Comparison of ENCODE assay signal across 11 mouse cellular contexts in genomic region chr1:180940776-180941460, GRCm38 (mm10). TPM values are rescaled to one million over a fixed set of nuclear protein-coding genes. Genes with fewer than 3 reads are reported as not detected.
DNase-seq lines count a peak whose midpoint lies in the region; ATAC-seq and TF ChIP-seq lines count a peak whose summit lies in the region.
"Had no signal": no experiment of that assay in that cellular context is flagged by ENCODE, and none has a peak within 500 bp of the region (broad histone marks: within the 10 kb centered on the region; RNA-seq: fewer than 3 reads in every experiment).

No protein-coding gene starts in this region.

- H3ac ChIP-seq in myocyte (ENCODE audit: control insufficient read depth, insufficient read length): peak overlapping the region; percentile 46

- peaks cover 8% of the 10 kb centered on the region for H3K79me2 ChIP-seq in myocyte (ENCODE audit: control insufficient read depth, insufficient read depth)

- H3K4me3 ChIP-seq in kidney, embryonic 16.5 days (ENCODE audit: low read length): peak overlapping the region; percentile 92
- 0 out of 2 replicates have a peak overlapping the region, but pooled peaks have one; percentile 92 for H3K4me3 ChIP-seq in brown adipose tissue, adult 24 weeks (ENCODE audit: insufficient read depth, low read depth, low read length)
- H3K4me3 ChIP-seq in myocyte: peak overlapping the region; percentile 70

- peak overlapping the region; percentile 88 for H3K9ac ChIP-seq in kidney, embryonic 16.5 days (replicated peaks; ENCODE audit: low read length)

- no peak for ATAC-seq in kidney, embryonic 16.5 days (ENCODE audit: low FRiP score, low TSS enrichment)

- no peak overlapping the region for H3K27ac ChIP-seq in kidney, embryonic 16.5 days (ENCODE audit: low read length)
- H3K27ac ChIP-seq in brown adipose tissue, adult 24 weeks (replicated peaks; ENCODE audit: low read depth, low read length): no peak overlapping the region

- peaks cover 29% of the 10 kb centered on the region for H3K4me1 ChIP-seq in kidney, embryonic 16.5 days (ENCODE audit: insufficient read depth, low read length)
- peaks cover 13% of the 10 kb centered on the region for H3K4me1 ChIP-seq in brown adipose tissue, adult 24 weeks (ENCODE audit: control insufficient read depth, insufficient read depth, insufficient read length, low read length)

- no peaks in the 10 kb centered on the region for H3K36me3 ChIP-seq in kidney, embryonic 16.5 days (ENCODE audit: insufficient read depth, low read length)
- H3K36me3 ChIP-seq in myocyte (ENCODE audit: control insufficient read depth, insufficient read depth): no peaks in the 10 kb centered on the region

- no peak for TF ChIP-seq POLR2A in myocyte (IDR thresholded peaks at IDR 0.05; ENCODE audit: insufficient read length, low read depth)

- H3K9me3 ChIP-seq in kidney, embryonic 16.5 days (ENCODE audit: low read length): no peaks in the 10 kb centered on the region

- no peak for DNase-seq in kidney, postnatal 14 days
- peak; percentile 64 for DNase-seq in induced T-regulatory cell, adult 2 months (ENCODE audit: low read depth)
- no peak for DNase-seq in adrenal gland, adult 18-20 months (ENCODE audit: low spot score in 2 of 2)
- no peak for DNase-seq in right cerebral cortex, adult 2 months (ENCODE audit: low spot score in 2 of 2)
- no peak for DNase-seq in left cerebral cortex, adult 11 months (ENCODE audit: low spot score)
- DNase-seq: cerebellum, adult 9-11 months; layer of hippocampus, postnatal 36 days had no signal

- H3K27me3 ChIP-seq in kidney, embryonic 16.5 days (ENCODE audit: insufficient read depth, low read length): peaks cover 16% of the 10 kb centered on the region
- H3K27me3 ChIP-seq in myocyte (ENCODE audit: control insufficient read depth, insufficient read depth, insufficient read length): no peaks in the 10 kb centered on the region

- H3K4me2 ChIP-seq in kidney, embryonic 16.5 days (replicated peaks; ENCODE audit: low read depth, low read length): peak overlapping the region; percentile 94
- H3K4me2 ChIP-seq in myocyte (ENCODE audit: low read depth): peak overlapping the region; percentile 98

- 84% methylated on average over 7 of the region's 7 CpGs for WGBS in kidney, embryonic 16.5 days

TF ChIP-seq in myocyte, 11 proteins besides CTCF, POLR2A, EP300 and RAD21:
- no peak for TF ChIP-seq TCF12 (IDR thresholded peaks at IDR 0.05; ENCODE audit: insufficient read depth, poor library complexity, severe bottlenecking)
- no peak for TF ChIP-seq POLR2AphosphoS2 (IDR thresholded peaks at IDR 0.05; ENCODE audit: insufficient read length, low read depth)
- TF ChIP-seq MYOG (IDR thresholded peaks at IDR 0.05; ENCODE audit: control insufficient read depth in 1 of 3, insufficient read depth in 1 of 3, insufficient read length in 2 of 3, low read depth in 2 of 3): no peak
- TF ChIP-seq E2F4 (IDR thresholded peaks at IDR 0.05; ENCODE audit: insufficient read depth): no peak
- no peak for TF ChIP-seq TCF3 (IDR thresholded peaks at IDR 0.05; ENCODE audit: insufficient read length, low read depth)
- no peak for TF ChIP-seq MYOD1 (IDR thresholded peaks at IDR 0.05; ENCODE audit: control insufficient read depth in 1 of 3, insufficient read length in 2 of 3, low read depth in 2 of 3)
- TF ChIP-seq USF1 (IDR thresholded peaks at IDR 0.05; ENCODE audit: low read depth): no peak
- TF ChIP-seq SRF (IDR thresholded peaks at IDR 0.05; ENCODE audit: control insufficient read depth, insufficient read length, low read depth): no peak
- TF ChIP-seq CEBPB (IDR thresholded peaks at IDR 0.05; ENCODE audit: insufficient read depth, poor library complexity, severe bottlenecking): no peak
- no peak for TF ChIP-seq MAX (IDR thresholded peaks at IDR 0.05; ENCODE audit: low read depth)

RNA-seq across cellular contexts. Expression of gene Tmem63a, which starts 1.2 kb away (rescaled TPM):
- 11.8 and 13.1 TPM in 2 replicates for polyA plus RNA-seq in kidney, embryonic 16.5 days (2015; fragmentation: Nextera tagmentation; extraction: Ambion mirVana)
- 6.1 and 6.3 TPM in 2 replicates for polyA plus RNA-seq in brown adipose tissue, adult 24 weeks (2012; ENCODE audit: insufficient read depth, insufficient read length, missing spikeins)
- polyA plus RNA-seq in myocyte (2012; fragmentation: generic; extraction: Trizol): 45.5 TPM
- total RNA-seq in adrenal gland, adult 18-20 months (2021): 10 to 100 TPM; 44.7 to 77.9 TPM

RNA-seq across cellular contexts. Expression of gene Lefty1, which starts 6.1 kb away (rescaled TPM):
- polyA plus RNA-seq in kidney, embryonic 16.5 days (2015; fragmentation: Nextera tagmentation; extraction: Ambion mirVana): 1.2 TPM in 2 replicates
- not detected in 2 replicates for polyA plus RNA-seq in brown adipose tissue, adult 24 weeks (2012; ENCODE audit: insufficient read depth, insufficient read length, missing spikeins)
- polyA plus RNA-seq in myocyte (2012; fragmentation: generic; extraction: Trizol): 2.9 TPM
- total RNA-seq in adrenal gland, adult 18-20 months (2021): 1 to 10 TPM; 3.3 to 5.7 TPM

RNA-seq across cellular contexts. Expression of gene Pycr2, which starts 36.8 kb away (rescaled TPM):
- 111 TPM in 2 replicates for polyA plus RNA-seq in kidney, embryonic 16.5 days (2015; fragmentation: Nextera tagmentation; extraction: Ambion mirVana)
- 13.3 and 18.2 TPM in 2 replicates for polyA plus RNA-seq in brown adipose tissue, adult 24 weeks (2012; ENCODE audit: insufficient read depth, insufficient read length, missing spikeins)
- 52.6 TPM for polyA plus RNA-seq in myocyte (2012; fragmentation: generic; extraction: Trizol)
- total RNA-seq in adrenal gland, adult 18-20 months (2021): 10 to 100 TPM; 30.3 to 34.3 TPM

RNA-seq across cellular contexts. Expression of gene Lefty2, which starts 48.0 kb away (rescaled TPM):
- 0.12 TPM in 1 of 2 replicates, not detected in the other for polyA plus RNA-seq in kidney, embryonic 16.5 days (2015; fragmentation: Nextera tagmentation; extraction: Ambion mirVana)
- not detected in 2 replicates for polyA plus RNA-seq in brown adipose tissue, adult 24 weeks (2012; ENCODE audit: insufficient read depth, insufficient read length, missing spikeins)
- not detected for polyA plus RNA-seq in myocyte (2012; fragmentation: generic; extraction: Trizol)
- total RNA-seq in adrenal gland, adult 18-20 months (2021): under 1 TPM; 0.32 to 0.73 TPM
- total RNA-seq: gastrocnemius, adult 8-10 months had no signal
